Mouse (Mus musculus) 416B (cell line): ENCODE measurements at regions not wholly inside any gene's neighbourhood (a gene's known extent, or its start where the extent isn't known, plus 50 kb on each side); places are given as distances from the start of the nearest gene placed in this dataset.
A peak's percentile ranks its signal among the peaks of the same experiment; 100 is the strongest.

Experiments
- DNase-seq: peaks from one replicate; pipeline ENCODE4 v3.0.0; 2011; ENCODE audit warnings: low read depth

GRCm38 (mm10) chr8:26813198-26813815 is 163.8 kb upstream of the Zfp703 start:
- peak; percentile 34 for DNase-seq

DNA sequence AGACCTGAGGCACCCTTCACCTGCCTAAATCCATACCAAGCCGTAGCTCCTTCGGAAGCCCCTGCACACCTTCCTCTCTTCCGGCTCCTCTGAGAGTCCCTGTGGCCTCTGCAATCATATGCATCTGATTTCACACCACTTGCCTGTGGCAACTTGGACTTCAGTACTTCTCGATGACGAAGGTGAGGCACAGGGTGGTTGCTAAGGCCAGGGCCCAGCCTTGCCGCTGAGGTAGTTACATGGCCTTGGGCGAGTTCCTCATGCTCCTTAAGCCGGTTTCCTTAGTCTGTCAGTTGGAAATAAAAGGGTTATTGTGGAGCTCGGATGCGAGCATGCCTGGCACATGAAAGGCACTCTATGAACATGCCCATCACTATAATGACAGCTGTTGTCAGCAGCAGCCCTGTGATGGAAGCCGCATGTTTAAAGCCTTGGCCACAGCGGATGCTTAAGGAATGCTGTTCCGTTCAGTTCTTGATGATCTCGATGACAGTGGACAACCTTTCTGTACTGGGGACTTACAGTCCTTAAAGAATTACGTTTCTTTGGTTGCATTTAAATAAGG is 162.0 kb upstream of the Zfp703 start:
- DNase-seq = no peak

GRCm38 (mm10) chr8:26816977-26817376 is 160.1 kb upstream of the Zfp703 start:
- DNase-seq = no peak

- no peak for DNase-seq
Measured at GRCm38 (mm10) chr8:26824189-26824941, 152.8 kb upstream of the Zfp703 start.

GRCm38 (mm10) chr8:26828311-26828909 is 148.7 kb upstream of the Zfp703 start:
- DNase-seq = no peak

DNA sequence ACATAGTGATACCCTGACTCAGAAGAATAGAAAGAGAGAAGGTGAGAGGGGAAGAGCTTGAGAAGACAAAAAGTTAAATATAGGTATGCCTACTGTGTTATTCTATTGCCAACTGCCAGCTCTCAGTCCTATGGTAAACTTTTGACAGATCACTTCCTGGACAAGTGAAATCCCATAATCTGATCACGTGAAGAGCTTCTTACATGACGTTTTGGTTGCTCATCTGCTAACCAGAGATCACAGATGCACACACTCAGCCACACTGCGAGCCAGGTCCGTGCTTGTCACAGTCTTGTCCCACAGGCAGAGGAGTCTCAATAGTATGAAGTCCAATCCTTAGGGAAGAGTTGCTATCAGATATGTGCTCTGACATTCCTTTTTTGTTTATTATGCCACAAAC is 147.8 kb upstream of the Zfp703 start:
- DNase-seq = no peak

GRCm38 (mm10) chr8:26831148-26831547 is 146.0 kb upstream of the Zfp703 start:
- DNase-seq = no peak

DNA sequence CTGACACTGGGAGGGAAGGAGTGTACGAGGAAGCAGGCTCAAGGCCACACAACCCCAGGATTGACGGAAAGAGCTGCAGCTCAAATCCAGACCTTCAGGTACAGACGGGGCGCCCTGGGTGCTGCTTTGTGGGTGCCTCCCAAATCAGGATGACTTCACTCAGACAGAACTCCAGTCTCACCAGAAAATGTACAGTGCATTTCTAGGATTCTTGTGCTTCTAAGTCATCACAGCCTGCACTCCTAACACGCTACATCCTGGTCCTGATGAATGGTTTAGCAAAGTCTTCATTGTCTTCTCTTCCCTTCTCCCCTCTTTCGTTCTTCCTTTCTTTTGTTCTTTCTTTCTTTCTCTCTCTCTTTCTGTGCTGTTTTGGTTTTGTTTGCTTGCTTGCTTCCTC is 145.3 kb upstream of the Zfp703 start:
- DNase-seq = no peak

DNA sequence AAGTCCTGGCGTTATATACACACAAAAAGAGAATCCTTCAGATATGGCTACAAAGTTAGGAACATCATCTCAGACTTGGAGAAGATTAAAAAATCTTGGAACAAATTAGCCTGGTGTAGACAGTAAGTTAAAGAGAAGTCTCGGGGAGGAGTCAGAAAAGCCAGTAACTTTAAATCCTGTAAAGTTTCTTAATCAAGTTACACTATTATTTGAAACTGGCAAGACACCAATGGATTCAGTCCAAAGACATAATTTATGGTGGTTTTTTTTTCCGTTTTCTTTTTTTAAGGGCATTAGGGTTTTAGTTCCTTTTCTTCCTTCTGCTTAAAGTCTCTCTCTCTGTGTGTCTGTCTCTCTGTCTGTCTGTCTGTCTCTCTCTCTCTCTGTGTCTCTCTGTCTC is 144.6 kb upstream of the Zfp703 start:
- DNase-seq = no peak

DNA sequence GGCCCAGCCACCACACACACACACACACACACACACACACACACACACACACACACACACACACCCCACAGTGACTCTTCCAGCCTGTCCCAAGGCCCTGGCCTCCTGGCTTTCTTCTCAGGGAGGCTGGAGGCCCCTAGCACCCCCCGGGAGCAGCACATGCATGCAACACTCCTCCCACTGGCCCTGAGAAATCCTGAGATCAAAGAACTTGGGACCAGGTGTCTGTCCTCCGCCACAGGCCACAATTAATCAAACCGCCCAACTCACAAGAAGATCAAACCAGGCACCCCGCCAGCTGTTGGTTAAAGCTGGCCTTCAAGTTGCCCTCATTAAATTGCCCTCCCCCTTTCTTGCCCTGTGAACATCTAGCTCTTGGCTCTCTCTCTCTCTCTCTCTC is 143.8 kb upstream of the Zfp703 start:
- DNase-seq = no peak

- no peak for DNase-seq
Measured at GRCm38 (mm10) chr8:26833784-26834183, 143.3 kb upstream of the Zfp703 start.

DNA sequence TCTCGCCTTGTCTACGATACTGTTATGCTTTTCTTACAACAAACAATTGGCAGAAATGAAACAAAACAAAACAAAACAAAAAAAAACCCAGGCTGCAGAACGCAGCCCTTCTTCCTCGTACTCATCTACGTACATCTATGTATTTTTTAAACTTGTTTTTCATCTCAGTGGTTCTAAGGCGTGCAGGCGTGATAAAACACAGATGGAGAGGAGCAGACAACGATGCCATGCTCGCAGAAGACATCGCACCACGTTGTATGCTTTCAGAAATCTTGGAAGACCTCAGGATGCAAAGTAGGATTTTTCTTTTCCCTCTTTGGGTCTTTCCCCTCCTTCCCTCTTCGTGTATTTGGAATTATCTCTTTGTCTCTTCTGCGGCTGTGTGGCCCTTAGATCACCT is 142.5 kb upstream of the Zfp703 start:
- no peak for DNase-seq

DNA sequence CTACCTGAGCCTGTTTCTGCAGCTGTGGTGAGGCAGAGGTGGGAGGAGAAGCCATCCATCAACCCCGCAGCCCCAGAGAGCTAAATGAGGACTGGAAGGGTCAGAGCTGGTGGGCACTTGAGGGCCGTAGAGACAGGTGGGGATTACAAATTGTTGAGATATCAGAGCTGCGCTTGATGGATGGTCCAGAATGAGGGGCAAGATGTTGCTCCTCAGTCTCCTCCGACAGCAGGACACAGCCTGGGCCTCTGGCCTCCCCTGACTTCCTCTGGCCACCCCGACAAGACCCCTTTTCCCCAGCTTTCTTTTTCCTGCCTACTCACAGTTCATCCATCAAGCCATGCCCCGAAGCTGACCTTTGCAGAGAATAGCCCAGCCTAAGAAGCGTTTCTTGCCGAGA is 142.0 kb upstream of the Zfp703 start:
- DNase-seq = no peak

DNA sequence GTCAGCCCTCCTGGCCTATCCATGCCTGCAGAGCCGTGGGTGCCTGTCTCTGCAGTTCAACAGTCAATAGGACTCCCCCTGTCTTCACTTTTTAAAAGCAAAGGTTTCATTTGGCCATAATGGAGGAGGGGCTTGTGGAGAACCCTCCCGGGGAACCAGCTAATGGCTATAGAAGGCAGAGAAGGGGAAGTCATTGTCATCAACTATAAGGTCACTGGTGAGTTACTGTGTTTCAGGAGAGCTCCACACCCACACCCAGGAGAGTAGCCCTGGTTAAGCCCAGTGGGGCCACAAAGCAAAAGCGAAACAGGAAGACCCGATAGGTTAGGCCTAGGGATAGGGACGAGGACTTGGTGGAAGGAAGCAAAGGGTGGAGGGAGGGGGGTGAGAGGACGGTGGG is 141.5 kb upstream of the Zfp703 start:
- DNase-seq = no peak

DNA sequence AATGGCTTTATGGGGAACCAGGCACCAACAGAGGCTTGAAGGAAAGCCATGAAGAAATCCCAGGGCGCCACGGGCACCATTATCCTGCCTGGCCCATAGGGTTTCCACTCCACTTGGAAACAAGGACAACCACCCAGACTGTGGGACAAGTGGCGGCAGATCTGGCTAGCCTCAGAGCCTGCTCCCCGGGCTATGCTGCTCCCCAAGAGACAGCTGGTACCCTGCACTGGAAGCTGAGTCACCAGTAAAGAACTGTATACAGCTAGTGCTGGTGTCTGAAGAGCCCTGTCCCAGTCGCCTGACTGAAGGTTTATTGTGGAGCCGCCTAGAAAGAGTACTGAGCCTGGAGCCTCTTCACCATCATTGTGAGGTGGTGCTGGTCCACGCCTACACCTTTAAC is 140.6 kb upstream of the Zfp703 start:
- no peak for DNase-seq

GRCm38 (mm10) chr8:26840286-26840685 is 136.8 kb upstream of the Zfp703 start:
- DNase-seq = no peak

- DNase-seq = no peak
Measured at GRCm38 (mm10) chr8:26840745-26841680, 136.1 kb upstream of the Zfp703 start.

DNA sequence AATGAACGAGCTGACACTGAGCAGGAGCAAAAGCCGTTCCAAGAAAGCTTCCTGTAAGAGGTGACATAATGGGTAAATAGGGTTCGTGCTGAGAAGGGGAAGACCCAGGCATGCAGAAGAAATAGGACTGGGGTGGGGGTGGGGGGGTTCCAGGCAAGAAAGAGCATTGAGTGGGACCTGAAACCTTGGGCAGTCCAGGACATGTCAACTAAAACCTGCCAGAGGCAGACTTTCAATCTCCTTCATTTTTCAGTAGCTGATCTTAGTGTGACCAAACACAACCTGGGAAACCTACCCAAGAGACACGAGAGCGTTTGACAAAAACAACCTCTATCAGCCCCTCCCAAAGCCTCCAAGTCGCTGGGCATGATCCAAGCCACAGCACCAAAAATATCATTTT is 133.4 kb upstream of the Zfp703 start:
- no peak for DNase-seq

GRCm38 (mm10) chr8:26844132-26844808 is 132.9 kb upstream of the Zfp703 start:
- DNase-seq = no peak

DNA sequence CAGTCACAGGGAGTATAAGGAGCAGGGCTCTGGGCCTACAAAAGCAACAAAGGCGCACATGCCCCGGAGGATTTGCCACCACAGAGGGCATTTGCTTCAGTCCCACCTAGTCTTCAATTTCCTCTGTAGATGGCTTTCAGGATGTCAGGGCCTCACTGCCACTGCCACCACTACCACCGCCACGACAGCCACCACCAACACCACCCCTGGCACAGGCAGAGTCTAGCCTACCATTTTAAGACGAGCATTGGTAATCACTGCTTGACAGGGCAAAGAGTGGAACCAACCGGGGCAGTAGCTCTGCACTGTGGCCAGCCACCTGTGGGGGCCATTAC is 132.3 kb upstream of the Zfp703 start:
- DNase-seq = no peak

GRCm38 (mm10) chr8:26845481-26846194 is 131.5 kb upstream of the Zfp703 start:
- DNase-seq = no peak
